Mouse (Mus musculus) urinary bladder, postnatal 36 days (tissue): ENCODE measurements at regions not wholly inside any gene's neighbourhood (a gene's known extent, or its start where the extent isn't known, plus 50 kb on each side); places are given as distances from the start of the nearest gene placed in this dataset.
A peak's percentile ranks its signal among the peaks of the same experiment; 100 is the strongest.

Source experiments
- DNase-seq, 2 experiments: peaks; one replicate each; pipeline ENCODE4 v3.0.0; 2022; ENCODE audit warnings: low spot score in 2 of 2, mixed read lengths in 1 of 2

DNA sequence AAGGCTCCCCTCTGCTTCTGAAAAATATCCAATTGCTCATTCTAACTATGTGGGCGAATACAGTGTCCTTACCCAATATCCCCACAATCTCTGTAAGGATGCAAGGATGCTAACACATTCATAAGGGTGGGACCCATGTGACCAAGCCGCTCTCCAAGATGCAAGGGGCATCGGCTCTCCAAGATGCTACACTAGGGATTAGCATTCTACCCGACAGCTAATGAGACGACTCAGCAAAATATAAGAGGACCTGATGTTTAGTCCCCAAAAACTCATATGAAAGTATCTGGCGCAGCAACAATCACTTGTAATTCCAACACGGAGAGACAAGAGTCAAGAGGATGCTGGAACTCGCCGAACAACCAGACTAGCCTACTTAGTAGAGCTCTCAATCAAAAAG, 299.6 kb upstream of the Jmjd1c start:
- no peak for DNase-seq

GRCm38 (mm10) chr10:66802691-66803090, 293.2 kb upstream of the Jmjd1c start:
- no peak for DNase-seq

- peak; percentile 37 to 56 for DNase-seq
Measured at GRCm38 (mm10) chr10:66807261-66807968, 288.5 kb upstream of the Jmjd1c start.

DNA sequence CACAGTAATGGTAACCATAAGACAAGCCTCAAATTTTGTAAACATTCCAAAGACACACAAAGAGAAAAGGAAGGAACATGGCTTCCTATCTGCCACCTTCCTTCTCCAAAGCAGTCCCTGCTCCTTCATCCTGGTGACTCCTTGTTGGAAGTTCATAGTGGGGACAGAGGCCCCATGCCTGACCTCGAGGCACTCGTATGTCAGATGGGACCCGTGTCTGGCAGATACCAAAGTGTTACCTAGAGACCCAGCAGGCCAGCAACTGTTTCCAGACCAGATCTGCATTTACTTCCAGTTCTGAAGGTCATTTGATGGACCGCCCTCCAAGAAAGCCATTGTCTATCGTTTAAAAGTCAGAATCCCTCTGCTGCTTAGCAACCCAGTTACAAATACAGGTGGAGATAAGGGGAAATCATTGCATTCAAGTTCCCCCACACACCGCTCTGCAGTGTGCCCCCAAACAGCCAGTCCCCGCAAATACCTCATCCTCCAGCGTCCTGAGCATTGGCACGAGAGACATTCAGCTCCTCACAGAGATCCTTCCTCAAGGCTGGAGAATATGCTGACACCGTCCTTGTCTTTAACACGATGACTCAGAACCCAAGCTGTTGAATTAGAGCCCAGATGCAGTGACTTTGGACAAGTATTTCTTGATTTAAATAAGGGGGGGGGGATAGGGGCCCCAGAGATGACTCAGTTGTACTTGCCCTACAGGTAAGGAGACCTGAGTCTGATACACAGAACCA, 283.2 kb upstream of the Jmjd1c start:
- DNase-seq, result no peak

- no peak for DNase-seq
Measured at GRCm38 (mm10) chr10:66813850-66814564, 281.9 kb upstream of the Jmjd1c start.

- peak; percentile 64 to 82 for DNase-seq
Measured at GRCm38 (mm10) chr10:66814565-66815201, 281.2 kb upstream of the Jmjd1c start.

DNA sequence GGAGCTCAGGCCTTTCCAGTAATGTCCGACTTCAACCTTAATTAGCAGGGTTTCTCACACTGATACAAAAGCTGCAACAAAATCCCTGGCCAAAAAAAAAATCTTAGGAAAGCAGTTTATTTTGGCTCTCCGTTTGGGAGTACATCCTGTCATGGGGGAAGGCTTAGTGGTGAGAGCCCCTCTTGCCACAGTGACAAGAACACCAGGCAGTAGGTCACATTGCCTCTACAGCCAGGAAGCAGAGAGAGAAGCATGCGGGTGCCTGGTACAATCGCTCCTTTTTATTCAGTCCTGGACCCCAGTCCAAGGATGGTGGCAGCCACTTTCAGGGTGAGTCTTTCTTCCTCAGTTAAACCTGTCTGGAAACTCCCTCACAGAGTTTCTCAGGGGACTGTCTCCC, 280.0 kb upstream of the Jmjd1c start:
- no peak for DNase-seq

GRCm38 (mm10) chr10:66816776-66817175, 279.1 kb upstream of the Jmjd1c start:
- DNase-seq, result no peak

DNA sequence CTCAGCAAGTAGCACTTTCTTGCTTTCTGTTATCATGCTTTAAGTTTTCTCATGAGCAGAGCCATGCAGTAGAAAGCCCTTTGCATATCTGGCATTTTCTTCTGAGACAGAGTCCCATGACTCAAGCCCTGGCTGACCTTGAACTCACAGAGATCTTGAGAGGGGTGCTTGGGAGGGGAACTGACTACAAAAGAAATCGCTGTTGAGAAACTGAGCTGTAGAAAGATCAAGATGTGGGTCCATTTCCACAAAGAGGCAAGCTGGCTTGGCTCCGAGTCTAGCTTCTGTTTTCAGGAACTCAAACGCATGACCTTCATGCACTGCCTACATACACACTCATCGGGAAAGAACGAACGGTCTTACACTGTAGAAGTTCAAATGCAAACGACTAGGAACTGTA, 278.0 kb upstream of the Jmjd1c start:
- DNase-seq, result no peak

DNA sequence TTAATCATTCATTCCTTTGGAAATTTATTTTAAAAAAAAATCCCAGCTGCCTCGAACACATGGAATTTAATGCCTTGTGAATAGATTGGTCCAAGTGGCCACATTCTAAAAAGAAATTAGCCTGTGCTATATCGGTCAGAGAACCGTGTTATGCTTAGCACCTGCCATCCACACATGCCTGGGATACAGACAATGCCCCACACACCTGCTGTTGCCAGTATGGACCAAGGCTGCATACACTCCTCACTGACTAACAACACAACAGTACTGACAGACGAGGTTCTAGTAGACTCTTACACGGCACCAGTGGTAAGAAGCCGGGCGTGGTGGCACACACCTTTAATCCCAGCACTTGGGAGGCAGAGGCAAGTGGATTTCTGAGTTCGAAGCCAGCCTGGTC, 276.4 kb upstream of the Jmjd1c start:
- no peak for DNase-seq

DNA sequence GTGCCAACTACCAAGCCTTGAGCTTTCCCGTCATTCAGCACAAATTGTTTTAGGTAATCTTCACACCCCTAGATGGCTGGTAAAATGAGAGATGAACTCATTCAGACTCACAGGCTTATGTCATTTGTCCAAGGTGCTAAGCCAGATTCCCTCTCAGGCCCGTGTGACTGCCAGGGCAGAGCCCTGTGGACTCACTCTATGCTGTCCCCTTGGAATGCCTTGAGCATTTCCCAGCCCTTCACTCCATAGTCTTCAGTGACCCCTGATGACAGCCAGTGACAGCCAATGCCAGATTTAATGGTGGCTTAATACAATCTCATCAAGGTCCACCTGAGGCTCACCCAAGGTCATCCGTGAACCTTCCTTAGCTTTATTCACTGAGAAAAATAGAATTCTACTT, 270.2 kb upstream of the Jmjd1c start:
- DNase-seq, result no peak

- no peak for DNase-seq
Measured at GRCm38 (mm10) chr10:66826327-66826726, 269.6 kb upstream of the Jmjd1c start.

DNA sequence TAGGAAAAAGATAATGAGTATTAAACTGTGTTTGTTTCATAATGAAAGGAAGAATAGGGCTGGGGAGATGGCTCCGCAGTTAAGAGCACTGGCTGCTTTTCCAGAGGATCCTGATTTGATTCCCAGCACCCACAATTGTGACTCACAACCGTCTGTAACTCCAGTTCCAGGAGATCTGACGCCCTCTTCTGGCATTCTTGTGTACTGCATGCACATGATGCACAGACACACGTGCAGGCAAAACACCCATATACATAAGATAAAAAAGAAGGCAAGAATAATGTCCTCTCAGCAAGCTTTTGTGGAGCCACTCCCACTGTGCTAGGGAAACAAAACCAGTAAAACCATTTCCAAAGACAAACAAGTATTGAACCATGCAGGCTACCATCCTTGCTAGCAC, 261.0 kb upstream of the Jmjd1c start:
- DNase-seq, result no peak

DNA sequence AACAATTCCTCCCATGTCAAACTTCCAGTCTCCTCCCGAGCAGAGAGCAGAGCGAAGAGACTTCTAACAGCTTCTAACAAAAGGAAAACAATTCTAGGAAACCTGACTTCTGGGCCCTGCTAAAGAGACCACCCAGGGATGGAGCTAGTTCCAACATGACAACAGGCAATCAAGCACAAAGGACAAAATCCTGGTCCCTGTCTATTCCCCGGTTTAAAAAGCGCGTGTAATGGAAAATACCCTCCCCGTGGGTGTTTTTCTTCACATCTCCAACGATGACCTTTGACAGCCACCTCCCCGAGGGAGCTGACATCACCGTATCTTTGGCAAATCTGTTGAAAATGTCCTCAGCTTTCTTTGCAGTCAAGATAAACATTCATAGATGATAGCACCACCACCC, 256.9 kb upstream of the Jmjd1c start:
- peak in 1 of 2 experiments; percentile 24 for DNase-seq

- no peak for DNase-seq
Measured at GRCm38 (mm10) chr10:66843258-66843657, 252.7 kb upstream of the Jmjd1c start.

DNA sequence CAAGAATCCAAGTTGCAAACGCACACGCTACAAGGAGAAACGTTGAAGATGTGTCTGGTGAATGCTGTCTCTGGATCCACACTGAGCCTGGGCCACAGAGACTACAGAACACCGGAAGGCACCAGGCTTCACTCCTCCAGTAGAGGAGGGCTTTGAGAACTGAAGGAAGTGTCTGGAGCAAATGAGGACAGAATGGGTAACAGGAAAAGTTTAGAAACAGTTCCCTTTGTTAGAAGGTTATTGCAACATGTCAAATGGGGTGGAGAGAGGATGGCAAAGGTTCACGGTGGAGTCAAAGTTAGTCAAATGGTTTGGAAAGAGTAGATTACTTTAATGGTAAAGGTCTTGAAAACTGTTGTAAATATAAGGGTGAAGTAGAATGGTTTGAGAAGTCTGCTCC, 247.1 kb upstream of the Jmjd1c start:
- DNase-seq, result no peak

DNA sequence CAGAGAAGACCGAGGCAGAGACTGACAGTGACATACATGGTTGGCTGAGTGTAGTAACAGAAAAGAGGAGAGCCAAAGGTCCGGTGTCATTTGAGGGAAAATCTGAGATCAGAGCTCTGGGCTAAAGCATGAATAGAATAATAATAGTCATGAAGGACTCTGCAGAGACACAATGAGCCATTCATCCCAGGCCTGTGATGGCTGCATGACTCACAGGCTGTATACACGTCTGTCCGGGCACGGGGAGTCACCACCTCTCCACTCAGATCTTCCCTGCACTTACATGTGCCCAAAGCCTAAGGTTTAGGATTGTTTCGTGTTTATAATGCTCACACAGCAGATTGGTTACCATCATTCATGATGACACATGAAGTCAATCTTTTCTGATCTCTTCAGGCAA, 246.2 kb upstream of the Jmjd1c start:
- no peak for DNase-seq

GRCm38 (mm10) chr10:66850972-66851478, 244.9 kb upstream of the Jmjd1c start:
- DNase-seq, result no peak

DNA sequence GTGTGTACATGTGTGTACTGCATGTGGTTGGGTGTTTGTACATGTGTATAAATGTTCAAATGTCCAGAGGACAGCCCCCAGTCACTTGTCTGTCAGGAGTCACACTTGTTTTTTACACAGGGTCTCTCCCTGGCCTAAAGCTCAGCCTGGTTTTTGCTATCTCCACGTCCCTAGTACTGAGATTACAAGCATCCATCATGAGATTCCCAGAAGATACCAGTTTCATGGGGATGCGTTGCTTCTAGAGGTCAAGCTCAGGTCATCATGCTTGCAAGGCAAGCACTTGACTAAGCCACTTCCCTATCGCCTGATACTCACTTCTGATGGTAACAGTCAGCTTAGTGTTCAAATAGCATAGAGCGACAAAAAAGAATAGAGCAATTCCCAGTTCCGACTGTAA, 244.1 kb upstream of the Jmjd1c start:
- no peak for DNase-seq

DNA sequence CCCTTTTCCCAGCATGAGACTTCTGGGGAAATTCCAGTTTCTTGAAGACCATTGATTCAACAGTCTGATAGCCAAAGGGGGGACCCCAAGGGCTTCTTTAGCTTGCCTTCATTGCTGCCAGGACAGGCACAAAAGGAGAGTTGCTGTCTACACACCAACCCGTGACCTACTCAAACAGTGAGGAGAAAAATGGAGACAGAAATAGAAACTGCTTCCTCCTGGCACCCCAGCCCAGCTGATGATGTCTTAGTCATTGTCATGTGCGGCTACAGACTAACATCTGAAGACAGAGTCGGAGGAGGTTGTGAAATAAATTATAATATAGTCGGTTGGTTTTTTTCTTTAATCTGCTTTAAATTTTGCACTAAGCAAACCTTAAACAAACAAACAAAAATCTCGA, 243.2 kb upstream of the Jmjd1c start:
- DNase-seq, result no peak

- peak; percentile 85 to 86 for DNase-seq
Measured at GRCm38 (mm10) chr10:66853258-66853657, 242.7 kb upstream of the Jmjd1c start.

- no peak for DNase-seq
Measured at GRCm38 (mm10) chr10:66854895-66855294, 241.0 kb upstream of the Jmjd1c start.
